Mouse (Mus musculus) urinary bladder, adult 2 months (tissue): ENCODE data around the gene E4f1. TPM values are rescaled to one million over a fixed set of nuclear protein-coding genes. Genes with fewer than 3 reads are reported as not detected.

Source experiments
- DNase-seq: peaks from one replicate; pipeline ENCODE4 v3.0.0; 2022; ENCODE audit warnings: low spot score
- polyA plus RNA-seq: library from polyadenylated mRNA; depleted of rRNA; stranded (reverse); fragments of >200 nt; gene quantifications from 2 replicates; pipeline ENCODE4 v1.2.3, GENCODE M21; 2012; rRNA removed

The E4f1 gene
- polyA plus RNA-seq, 1 experiment = 61.5 TPM

DNA sequence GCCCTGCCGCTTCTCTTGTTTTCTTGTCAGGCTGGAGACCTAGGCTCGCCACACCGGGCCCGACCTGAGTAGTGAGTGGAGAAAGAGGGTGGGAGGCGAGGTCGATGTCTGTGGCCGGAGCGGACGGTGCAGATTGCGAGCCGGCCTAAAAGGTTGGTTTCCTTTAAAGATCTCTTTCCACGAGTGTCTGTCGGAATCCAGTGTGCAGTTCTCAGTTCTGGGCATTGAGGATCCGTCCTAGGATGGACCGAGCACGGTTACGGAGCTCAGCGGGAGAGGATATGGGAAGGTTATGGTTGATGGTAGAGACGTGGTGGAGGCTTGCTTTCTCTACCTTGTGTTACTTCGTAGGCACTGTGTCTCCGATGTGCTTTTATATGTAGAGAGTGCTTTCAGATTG, 55.1 kb downstream of the E4f1 start:
- no peak for DNase-seq

DNA sequence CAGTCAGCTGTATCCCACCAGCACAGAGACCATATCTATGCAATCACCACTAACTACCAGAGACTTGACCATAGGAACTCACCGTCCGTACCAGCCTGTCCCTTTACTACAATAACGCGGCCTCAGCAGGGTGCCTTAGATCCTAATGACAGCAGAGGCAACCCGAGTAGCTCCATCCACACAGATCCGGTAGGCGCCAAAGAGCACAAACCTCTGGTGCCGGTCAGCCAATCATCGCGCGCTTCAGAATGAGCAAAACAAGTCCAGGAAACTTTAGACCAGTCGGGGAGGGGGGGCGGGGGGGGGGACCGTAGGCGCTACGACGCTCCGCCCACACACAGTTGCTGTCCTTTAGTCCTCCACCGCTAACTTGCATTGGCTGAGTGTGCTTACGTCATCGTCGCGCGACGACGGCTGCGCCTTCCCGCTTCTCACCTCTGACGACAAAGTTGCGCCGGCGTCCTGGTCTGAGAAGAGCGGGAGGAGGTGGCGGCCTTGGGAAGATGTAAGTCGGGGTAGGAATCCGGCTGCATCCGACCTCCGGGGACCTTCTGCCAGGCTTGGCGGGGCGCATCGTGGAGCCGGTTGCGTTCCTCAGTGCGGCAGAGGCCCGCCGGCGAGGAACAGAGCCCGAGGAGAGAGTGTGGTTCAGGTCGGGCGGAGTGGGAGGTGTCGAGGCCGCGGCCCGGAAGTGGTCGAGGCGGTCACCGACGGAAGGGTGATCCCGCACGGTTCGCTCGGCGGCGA, 55.7 kb downstream of the E4f1 start, which contains the start of gene Rnps1:
Rnps1 (plus strand) TSS at position 336 of the 747 bp plus-strand sequence.
- peak; percentile 77 for DNase-seq

DNA sequence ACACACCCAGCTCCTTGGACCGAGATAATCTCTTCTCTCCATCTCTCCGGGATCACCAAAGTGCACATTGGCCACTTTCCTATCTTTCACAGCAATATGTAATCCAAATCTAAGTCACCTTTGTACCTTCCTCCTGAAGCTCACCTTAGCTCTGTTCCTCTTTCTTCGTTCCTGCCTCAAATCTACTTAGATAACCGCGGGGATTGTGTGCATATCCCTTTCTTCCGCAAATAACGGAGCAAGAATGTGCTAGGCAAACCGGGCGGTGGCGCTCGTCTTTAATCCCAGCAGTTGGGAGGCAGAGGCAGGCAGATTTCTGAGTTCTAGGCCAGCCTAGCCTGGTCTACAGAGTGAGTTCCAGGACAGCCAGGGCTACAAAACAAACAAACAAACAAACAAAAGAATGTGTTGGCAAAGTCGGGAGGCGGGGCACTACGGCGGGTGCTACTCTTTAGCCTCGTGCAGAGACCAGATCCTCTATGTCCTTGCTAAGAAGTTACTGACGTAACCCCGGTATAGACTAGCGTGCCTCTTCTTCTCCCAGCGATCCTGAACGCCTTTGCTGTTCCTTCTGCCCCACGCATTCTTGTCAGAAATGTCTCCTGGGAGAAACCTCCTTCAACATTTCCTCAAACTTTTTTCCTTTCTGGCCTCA, 56.4 kb downstream of the E4f1 start:
- DNase-seq = no peak

DNA sequence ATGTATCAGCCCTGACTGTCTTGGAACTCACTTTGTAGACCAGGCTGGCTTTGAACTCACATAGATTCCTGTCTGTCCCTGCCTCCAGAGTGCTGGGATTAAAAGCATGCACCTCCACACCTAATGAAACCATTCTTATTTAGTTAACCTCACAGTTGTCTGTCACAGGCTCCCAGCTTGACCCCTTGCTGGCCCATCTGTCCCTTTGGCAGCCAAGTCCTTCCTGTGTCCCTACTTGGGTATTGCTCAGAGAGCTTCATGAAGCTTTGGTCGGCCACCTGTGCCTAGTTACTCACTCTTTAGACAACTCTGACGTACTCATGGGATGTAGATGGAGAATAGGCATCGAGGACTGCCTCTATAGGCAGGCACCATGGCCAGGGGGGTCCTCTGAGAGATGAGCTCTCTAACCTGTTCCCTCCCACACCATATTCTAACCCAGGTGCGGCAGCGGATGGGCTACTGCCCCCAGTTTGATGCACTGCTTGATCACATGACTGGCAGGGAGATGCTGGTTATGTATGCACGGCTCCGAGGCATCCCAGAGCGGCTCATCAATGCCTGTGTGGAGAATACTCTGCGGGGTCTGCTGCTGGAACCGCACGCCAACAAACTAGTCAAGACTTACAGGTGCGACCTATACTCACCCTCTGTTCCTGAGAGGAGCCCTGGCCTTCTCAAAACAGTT, 62.9 kb downstream of the E4f1 start:
- DNase-seq = no peak

DNA sequence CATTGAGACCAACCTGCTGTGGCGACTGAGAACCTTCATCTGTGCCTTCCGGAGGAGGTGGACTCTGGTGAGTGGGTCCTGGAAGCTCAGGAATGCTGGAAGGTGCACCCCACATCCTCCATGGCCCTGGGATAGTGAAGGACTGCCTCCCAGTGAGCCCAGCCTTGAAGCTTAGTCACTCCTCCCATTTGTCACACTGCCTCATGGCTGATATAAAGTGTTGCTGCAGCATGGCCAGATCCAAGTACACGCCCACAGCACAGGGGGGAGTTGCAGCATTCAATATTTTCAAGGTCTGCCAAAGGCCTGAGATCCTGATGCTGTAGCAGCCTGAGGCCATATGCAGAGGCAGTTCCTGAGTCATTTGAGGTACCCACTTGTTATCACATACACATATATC, 67.7 kb downstream of the E4f1 start:
- DNase-seq = no peak

DNA sequence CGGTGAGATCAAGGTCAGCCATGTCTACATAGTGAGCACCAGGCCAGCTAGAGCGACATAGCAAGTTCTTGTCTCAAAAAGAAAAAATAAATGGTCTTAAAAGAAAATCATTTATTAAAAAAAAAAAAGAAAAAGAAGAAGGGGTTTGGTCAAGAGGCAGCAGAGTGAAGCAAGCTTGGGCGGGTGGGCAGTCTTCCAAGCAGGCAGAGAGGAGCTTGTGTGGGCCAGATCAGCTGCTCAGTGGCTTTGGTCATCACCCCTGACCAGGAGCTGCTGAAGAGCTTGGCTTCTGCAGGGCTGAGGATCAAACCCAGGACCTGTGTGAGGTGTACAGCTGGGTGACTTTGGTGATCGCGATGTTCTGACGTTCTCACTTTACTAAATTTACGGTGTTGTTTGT, 75.7 kb downstream of the E4f1 start:
- DNase-seq = no peak

Other genes starting within 250 kb of the E4f1 start
- 8.1 and 9.2 TPM in 2 replicates for gene Tedc2, start 249.5 kb downstream of the E4f1 start, polyA plus RNA-seq
- gene Ccnf, start 218.8 kb downstream of the E4f1 start, polyA plus RNA-seq = 1.6 and 1.7 TPM in 2 replicates
- 0.10 and 0.12 TPM in 2 replicates for gene Abca17, start 119.2 kb downstream of the E4f1 start, polyA plus RNA-seq
- 44.4 and 47.7 TPM in 2 replicates for gene Abca3, start 118.4 kb downstream of the E4f1 start, polyA plus RNA-seq
- gene Rnps1, start 55.7 kb downstream of the E4f1 start, polyA plus RNA-seq = 119 and 134 TPM in 2 replicates
- gene Eci1, start 43.7 kb downstream of the E4f1 start, polyA plus RNA-seq = 116 and 139 TPM in 2 replicates
- 47.5 and 62.9 TPM in 2 replicates for gene Dnase1l2, start 27.2 kb downstream of the E4f1 start, polyA plus RNA-seq
- 31.8 and 33.5 TPM in 2 replicates for gene Pgp, start 79 bp upstream of the E4f1 start, polyA plus RNA-seq
- gene Bricd5, start 3.6 kb upstream of the E4f1 start, polyA plus RNA-seq = 0.10 and 0.19 TPM in 2 replicates
- 20.9 and 21.7 TPM in 2 replicates for gene Mlst8, start 8.8 kb upstream of the E4f1 start, polyA plus RNA-seq
- gene Caskin1, start 18.3 kb upstream of the E4f1 start, polyA plus RNA-seq = 0.76 and 1.1 TPM in 2 replicates
- gene Traf7, start 57.6 kb upstream of the E4f1 start, polyA plus RNA-seq = 174 and 223 TPM in 2 replicates
- gene Rab26, start 63.9 kb upstream of the E4f1 start, polyA plus RNA-seq = 1.4 and 1.5 TPM in 2 replicates
- gene Pkd1, start 79.5 kb upstream of the E4f1 start, polyA plus RNA-seq = 69.8 and 84.0 TPM in 2 replicates
- gene Tsc2, start 162.3 kb upstream of the E4f1 start, polyA plus RNA-seq = 95.3 and 112 TPM in 2 replicates
- gene Nthl1, start 162.4 kb upstream of the E4f1 start, polyA plus RNA-seq = 21.7 and 22.0 TPM in 2 replicates
- gene Slc9a3r2, start 180.0 kb upstream of the E4f1 start, polyA plus RNA-seq = 59.2 and 63.5 TPM in 2 replicates
- 0.62 and 0.80 TPM in 2 replicates for gene Npw, start 188.1 kb upstream of the E4f1 start, polyA plus RNA-seq
- 42.9 and 54.2 TPM in 2 replicates for gene Zfp598, start 199.4 kb upstream of the E4f1 start, polyA plus RNA-seq
- gene Syngr3, start 219.6 kb upstream of the E4f1 start, polyA plus RNA-seq = 0.58 and 0.62 TPM in 2 replicates
- gene Gfer, start 225.8 kb upstream of the E4f1 start, polyA plus RNA-seq = 21.0 and 23.7 TPM in 2 replicates
- 7.6 and 10.7 TPM in 2 replicates for gene Noxo1, start 225.9 kb upstream of the E4f1 start, polyA plus RNA-seq
- gene Tbl3, start 237.3 kb upstream of the E4f1 start, polyA plus RNA-seq = 31.4 and 34.8 TPM in 2 replicates
- 0.18 and 0.30 TPM in 2 replicates for gene Rnf151, start 247.8 kb upstream of the E4f1 start, polyA plus RNA-seq
- 1,660 and 1,865 TPM in 2 replicates for gene Rps2, start 247.8 kb upstream of the E4f1 start, polyA plus RNA-seq